Mouse (Mus musculus): ENCODE measurements around the gene Epha7. TPM values are rescaled to one million over a fixed set of nuclear protein-coding genes. Genes with fewer than 3 reads are reported as not detected.

The Epha7 gene
- polyA plus RNA-seq, 1 experiment from 2014 or later: 1.7 TPM

DNA sequence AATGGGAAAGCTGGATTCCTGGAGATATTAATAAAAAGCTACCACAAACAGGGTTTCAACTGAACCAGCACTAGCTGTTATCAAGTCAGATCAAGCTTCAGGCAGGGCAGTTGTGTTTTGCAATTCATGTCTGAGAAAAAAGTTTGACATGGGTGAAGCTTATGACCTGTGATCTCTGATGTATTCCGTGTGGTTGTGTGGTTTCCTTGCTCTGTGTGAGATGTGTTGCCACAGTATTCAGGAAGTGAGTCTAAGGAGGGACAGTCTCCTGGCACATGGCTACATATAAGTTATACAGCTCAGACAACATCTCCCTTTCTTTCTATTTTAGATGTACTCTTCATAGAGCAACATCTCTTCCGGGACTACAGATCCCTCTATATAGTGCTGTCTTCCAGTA, 99.1 kb downstream of the Epha7 start:
- no peaks in the 10 kb centered on the region for H3K27me3 ChIP-seq (ENCODE audit: control insufficient read depth, insufficient read depth, low read depth, low read length)
- ATAC-seq (ENCODE audit: low read depth): no peak
- no peaks in the 10 kb centered on the region for H3K9me3 ChIP-seq (replicated peaks; ENCODE audit: control insufficient read depth, low read length)
- H3K4me3 ChIP-seq (ENCODE audit: low read depth, low read length): no peak overlapping the region
- H3K4me2 ChIP-seq (ENCODE audit: low read depth, low read length): no peak overlapping the region
- no peak overlapping the region for H3K9ac ChIP-seq (ENCODE audit: low read depth, low read length)
- 21% methylated on average over 2 of the region's 2 CpGs for WGBS (ENCODE audit: insufficient replicate concordance)
- no peaks in the 10 kb centered on the region for H3K36me3 ChIP-seq (ENCODE audit: control insufficient read depth, insufficient read depth)
- H3K27ac ChIP-seq (ENCODE audit: low read length): no peak overlapping the region
- no peaks in the 10 kb centered on the region for H3K4me1 ChIP-seq (ENCODE audit: control insufficient read depth, low read depth, low read length)

DNA sequence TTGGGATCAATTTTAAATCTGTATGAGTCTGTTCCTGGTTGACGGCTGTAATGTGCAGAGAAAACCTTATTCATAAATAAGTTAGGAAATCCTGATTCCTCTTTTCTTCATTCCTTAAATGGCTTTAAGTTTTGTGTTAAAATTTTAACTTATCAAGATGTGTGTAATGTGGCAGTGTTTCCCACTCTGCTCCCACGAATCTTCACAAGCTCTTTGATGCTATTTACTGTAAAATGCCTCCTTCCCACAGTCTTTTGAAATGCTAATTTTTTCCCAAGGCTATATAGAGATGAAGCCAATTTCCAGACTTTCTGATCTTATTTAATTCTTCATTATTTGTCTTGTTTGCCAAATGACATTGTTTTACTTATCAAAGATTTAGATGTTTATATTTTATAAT, 100.7 kb downstream of the Epha7 start:
- 51% methylated on average over 2 of the region's 2 CpGs for WGBS (ENCODE audit: insufficient replicate concordance)
- no peak for ATAC-seq (ENCODE audit: low read depth)

DNA sequence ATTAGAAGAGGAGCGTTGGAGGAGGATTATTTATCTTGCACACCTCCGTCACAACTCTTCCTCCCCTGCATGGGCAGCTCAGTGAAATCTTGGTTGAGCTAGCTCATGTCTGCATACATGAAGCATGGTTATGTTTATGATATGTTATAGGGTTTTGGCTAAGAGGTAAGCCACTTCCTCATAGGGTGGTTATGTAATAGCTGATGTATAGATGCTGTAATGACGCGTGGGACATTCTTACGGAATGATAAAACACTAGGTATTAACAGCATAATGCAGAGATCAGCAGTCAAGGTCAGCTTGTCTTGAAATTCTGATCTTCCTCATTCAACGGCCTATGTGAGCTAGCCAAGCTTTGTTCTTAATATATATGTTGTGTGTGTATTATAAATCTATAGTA, 107.7 kb downstream of the Epha7 start:
- H3K9me3 ChIP-seq (replicated peaks; ENCODE audit: control insufficient read depth, low read length): no peaks in the 10 kb centered on the region
- no peaks in the 10 kb centered on the region for H3K4me1 ChIP-seq (ENCODE audit: control insufficient read depth, low read depth, low read length)
- no peak overlapping the region for H3K4me3 ChIP-seq (ENCODE audit: low read depth, low read length)
- H3K9ac ChIP-seq (ENCODE audit: low read depth, low read length): no peak overlapping the region
- H3K27me3 ChIP-seq (ENCODE audit: control insufficient read depth, insufficient read depth, low read depth, low read length): no peaks in the 10 kb centered on the region
- no peak overlapping the region for H3K4me2 ChIP-seq (ENCODE audit: low read depth, low read length)
- no peaks in the 10 kb centered on the region for H3K36me3 ChIP-seq (ENCODE audit: control insufficient read depth, insufficient read depth)
- WGBS (ENCODE audit: insufficient replicate concordance): 58% methylated on average over 6 of the region's 6 CpGs
- no peak overlapping the region for H3K27ac ChIP-seq (ENCODE audit: low read length)
- no peak for ATAC-seq (ENCODE audit: low read depth)

More for the DNA sequence above, 100.7 kb downstream of the Epha7 start:
- Histone ChIP-seq H3K4me2 (ENCODE audit: low read depth, low read length) (no peak overlapping the region), H3K9ac (ENCODE audit: low read depth, low read length) (no peak overlapping the region), H3K9me3 (replicated peaks; ENCODE audit: control insufficient read depth, low read length) (no peaks in the 10 kb centered on the region), H3K27ac (ENCODE audit: low read length) (no peak overlapping the region), H3K36me3 (ENCODE audit: control insufficient read depth, insufficient read depth) (no peaks in the 10 kb centered on the region), H3K27me3 (ENCODE audit: control insufficient read depth, insufficient read depth, low read depth, low read length) (no peaks in the 10 kb centered on the region), H3K4me1 (ENCODE audit: control insufficient read depth, low read depth, low read length) (no peaks in the 10 kb centered on the region), H3K4me3 (ENCODE audit: low read depth, low read length) (no peak overlapping the region)

DNA sequence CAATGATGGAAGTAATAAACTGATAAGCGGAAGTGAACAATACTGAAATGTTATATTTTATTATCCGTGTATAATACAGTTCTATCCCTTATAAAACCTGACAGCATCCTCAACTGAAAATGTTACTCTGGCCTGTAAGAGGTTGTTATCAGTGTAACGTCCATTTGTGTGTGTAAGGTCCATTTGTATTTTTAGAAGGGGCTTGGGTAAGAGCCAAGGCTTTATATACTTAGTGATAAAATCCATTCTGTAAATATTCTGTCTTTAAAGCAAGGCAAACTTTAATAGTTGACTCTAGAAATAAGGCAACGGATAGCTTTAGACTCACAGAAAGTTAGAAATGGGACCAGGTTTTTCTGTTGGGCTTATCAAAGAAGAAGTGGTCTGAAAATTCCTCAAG, 113.1 kb downstream of the Epha7 start:
- WGBS (ENCODE audit: insufficient replicate concordance): 58% methylated on average over 4 of the region's 4 CpGs
- ATAC-seq (ENCODE audit: low read depth): no peak
- Histone ChIP-seq H3K27ac (ENCODE audit: low read length) (no peak overlapping the region), H3K4me2 (ENCODE audit: low read depth, low read length) (no peak overlapping the region), H3K27me3 (ENCODE audit: control insufficient read depth, insufficient read depth, low read depth, low read length) (no peaks in the 10 kb centered on the region), H3K4me1 (ENCODE audit: control insufficient read depth, low read depth, low read length) (no peaks in the 10 kb centered on the region), H3K36me3 (ENCODE audit: control insufficient read depth, insufficient read depth) (no peaks in the 10 kb centered on the region), H3K9me3 (replicated peaks; ENCODE audit: control insufficient read depth, low read length) (no peaks in the 10 kb centered on the region), H3K9ac (ENCODE audit: low read depth, low read length) (no peak overlapping the region), H3K4me3 (ENCODE audit: low read depth, low read length) (no peak overlapping the region)

DNA sequence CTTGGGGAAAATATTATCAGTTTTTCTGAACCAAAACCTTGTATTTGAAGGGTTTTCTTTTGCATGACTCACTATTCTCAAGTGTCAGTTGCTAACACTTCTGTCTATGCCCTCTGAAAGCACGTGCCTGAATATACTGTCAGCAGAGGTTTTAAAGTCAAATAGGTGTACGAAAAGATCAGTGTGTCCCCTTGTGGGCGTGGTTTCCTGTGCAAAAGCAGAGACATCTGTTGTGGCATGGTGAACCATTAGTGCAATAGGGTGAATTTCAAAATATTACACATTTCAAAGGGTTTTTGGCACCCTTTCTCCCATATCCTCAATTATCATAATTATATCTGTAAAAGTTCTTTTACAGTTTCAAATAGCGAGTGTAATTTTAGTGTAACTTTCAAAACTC, 120.5 kb downstream of the Epha7 start:
- Histone ChIP-seq H3K27ac (ENCODE audit: low read length) (no peak overlapping the region), H3K36me3 (ENCODE audit: control insufficient read depth, insufficient read depth) (no peaks in the 10 kb centered on the region), H3K9ac (ENCODE audit: low read depth, low read length) (no peak overlapping the region), H3K4me2 (ENCODE audit: low read depth, low read length) (no peak overlapping the region), H3K4me1 (ENCODE audit: control insufficient read depth, low read depth, low read length) (no peaks in the 10 kb centered on the region), H3K4me3 (ENCODE audit: low read depth, low read length) (no peak overlapping the region), H3K9me3 (replicated peaks; ENCODE audit: control insufficient read depth, low read length) (no peaks in the 10 kb centered on the region), H3K27me3 (ENCODE audit: control insufficient read depth, insufficient read depth, low read depth, low read length) (no peaks in the 10 kb centered on the region)
- 48% methylated on average over 4 of the region's 4 CpGs for WGBS (ENCODE audit: insufficient replicate concordance)
- no peak for ATAC-seq (ENCODE audit: low read depth)

DNA sequence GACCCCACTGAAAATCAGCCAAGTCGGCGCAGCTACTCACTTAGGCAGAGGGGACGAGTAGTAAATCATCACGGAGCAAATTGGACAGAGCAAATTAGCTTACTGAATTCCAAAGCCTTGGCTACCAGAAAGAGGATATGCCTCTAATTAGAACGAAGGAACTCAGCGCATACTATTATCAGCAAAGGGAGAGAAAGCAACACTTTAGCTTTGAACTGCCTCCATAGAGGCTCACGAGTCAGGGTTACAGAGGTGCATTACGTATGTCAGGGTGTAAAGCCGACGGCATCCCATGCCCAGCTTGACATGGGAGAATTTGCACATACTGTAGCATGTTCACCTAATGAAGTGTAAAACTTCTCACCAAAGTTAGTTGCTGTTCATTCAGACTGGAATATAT, 121.9 kb downstream of the Epha7 start:
- WGBS (ENCODE audit: insufficient replicate concordance): 77% methylated on average over 10 of the region's 10 CpGs
- Histone ChIP-seq H3K27me3 (ENCODE audit: control insufficient read depth, insufficient read depth, low read depth, low read length) (no peaks in the 10 kb centered on the region), H3K36me3 (ENCODE audit: control insufficient read depth, insufficient read depth) (no peaks in the 10 kb centered on the region), H3K9ac (ENCODE audit: low read depth, low read length) (no peak overlapping the region), H3K4me1 (ENCODE audit: control insufficient read depth, low read depth, low read length) (no peaks in the 10 kb centered on the region), H3K4me3 (ENCODE audit: low read depth, low read length) (no peak overlapping the region), H3K9me3 (replicated peaks; ENCODE audit: control insufficient read depth, low read length) (no peaks in the 10 kb centered on the region), H3K27ac (ENCODE audit: low read length) (no peak overlapping the region), H3K4me2 (ENCODE audit: low read depth, low read length) (no peak overlapping the region)
- ATAC-seq (ENCODE audit: low read depth): no peak

DNA sequence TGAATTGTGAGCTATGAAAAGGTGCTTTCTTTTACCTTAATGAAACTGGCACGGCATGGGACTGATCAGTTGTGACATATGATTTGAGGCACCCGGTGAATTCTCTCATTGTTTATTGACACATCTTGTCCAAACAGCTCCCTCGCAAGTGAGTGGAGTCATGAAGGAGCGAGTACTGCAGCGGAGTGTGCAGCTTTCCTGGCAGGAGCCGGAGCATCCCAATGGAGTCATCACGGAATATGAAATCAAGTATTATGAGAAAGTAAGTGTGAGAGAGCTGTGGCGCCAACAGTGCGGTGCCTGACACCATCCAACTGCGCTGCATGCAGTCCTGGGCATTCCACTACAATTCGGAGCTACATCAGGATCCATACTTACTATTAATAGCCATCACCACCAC, 122.6 kb downstream of the Epha7 start:
- WGBS (ENCODE audit: insufficient replicate concordance): 76% methylated on average over 11 of the region's 11 CpGs
- no peaks in the 10 kb centered on the region for H3K27me3 ChIP-seq (ENCODE audit: control insufficient read depth, insufficient read depth, low read depth, low read length)
- no peak overlapping the region for H3K27ac ChIP-seq (ENCODE audit: low read length)
- H3K4me1 ChIP-seq (ENCODE audit: control insufficient read depth, low read depth, low read length): no peaks in the 10 kb centered on the region
- H3K9ac ChIP-seq (ENCODE audit: low read depth, low read length): no peak overlapping the region
- no peaks in the 10 kb centered on the region for H3K36me3 ChIP-seq (ENCODE audit: control insufficient read depth, insufficient read depth)
- no peak for ATAC-seq (ENCODE audit: low read depth)
- no peak overlapping the region for H3K4me3 ChIP-seq (ENCODE audit: low read depth, low read length)
- H3K9me3 ChIP-seq (replicated peaks; ENCODE audit: control insufficient read depth, low read length): no peaks in the 10 kb centered on the region
- H3K4me2 ChIP-seq (ENCODE audit: low read depth, low read length): no peak overlapping the region

DNA sequence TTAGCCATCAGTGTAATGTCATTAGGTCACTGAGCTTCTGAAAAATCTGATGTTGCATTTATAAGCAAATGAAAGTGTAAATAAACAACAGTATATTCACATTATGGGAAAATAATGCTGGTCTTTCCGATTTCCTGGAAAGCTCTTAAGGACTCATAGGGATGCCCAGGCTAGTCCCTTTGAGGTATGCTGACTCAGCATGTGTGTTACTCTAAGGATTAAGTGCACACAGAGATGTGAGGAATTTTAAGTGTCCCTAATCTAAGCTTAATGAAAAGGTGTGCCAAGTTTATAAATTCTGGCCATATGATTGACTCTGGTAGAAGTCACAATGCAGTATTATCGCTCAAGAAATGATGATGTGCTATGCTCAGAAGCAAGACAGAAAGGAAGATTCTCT, 127.8 kb downstream of the Epha7 start:
- no peaks in the 10 kb centered on the region for H3K9me3 ChIP-seq (replicated peaks; ENCODE audit: control insufficient read depth, low read length)
- H3K27me3 ChIP-seq (ENCODE audit: control insufficient read depth, insufficient read depth, low read depth, low read length): no peaks in the 10 kb centered on the region
- ATAC-seq (ENCODE audit: low read depth): no peak
- 74% methylated on average over 2 of the region's 2 CpGs for WGBS (ENCODE audit: insufficient replicate concordance)
- H3K9ac ChIP-seq (ENCODE audit: low read depth, low read length): no peak overlapping the region
- no peaks in the 10 kb centered on the region for H3K4me1 ChIP-seq (ENCODE audit: control insufficient read depth, low read depth, low read length)
- no peak overlapping the region for H3K27ac ChIP-seq (ENCODE audit: low read length)
- H3K4me2 ChIP-seq (ENCODE audit: low read depth, low read length): no peak overlapping the region
- no peak overlapping the region for H3K4me3 ChIP-seq (ENCODE audit: low read depth, low read length)
- H3K36me3 ChIP-seq (ENCODE audit: control insufficient read depth, insufficient read depth): no peaks in the 10 kb centered on the region

DNA sequence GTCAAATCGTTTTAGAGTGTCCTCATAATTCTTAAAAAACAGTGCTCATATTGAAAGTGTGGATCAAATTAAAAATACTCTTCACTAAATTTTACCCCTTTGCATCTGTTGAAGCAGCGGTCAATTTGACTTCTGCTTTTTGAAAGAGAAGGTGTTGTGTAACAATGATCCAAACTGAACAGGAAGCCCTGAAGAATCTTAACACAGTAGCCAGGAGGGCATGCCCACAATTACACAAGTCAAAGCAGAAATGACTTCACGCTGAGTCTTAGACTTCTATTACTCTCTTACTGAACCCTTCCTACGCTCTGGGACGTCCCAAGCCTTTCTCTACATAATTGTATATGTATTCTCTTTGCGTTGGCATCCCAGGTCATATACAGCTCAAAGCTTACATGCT, 131.3 kb downstream of the Epha7 start:
- H3K9ac ChIP-seq (ENCODE audit: low read depth, low read length): no peak overlapping the region
- no peaks in the 10 kb centered on the region for H3K9me3 ChIP-seq (replicated peaks; ENCODE audit: control insufficient read depth, low read length)
- 26% methylated on average over 6 of the region's 6 CpGs for WGBS (ENCODE audit: insufficient replicate concordance)
- no peaks in the 10 kb centered on the region for H3K27me3 ChIP-seq (ENCODE audit: control insufficient read depth, insufficient read depth, low read depth, low read length)
- no peak overlapping the region for H3K27ac ChIP-seq (ENCODE audit: low read length)
- H3K4me3 ChIP-seq (ENCODE audit: low read depth, low read length): no peak overlapping the region
- no peaks in the 10 kb centered on the region for H3K36me3 ChIP-seq (ENCODE audit: control insufficient read depth, insufficient read depth)
- no peak overlapping the region for H3K4me2 ChIP-seq (ENCODE audit: low read depth, low read length)
- H3K4me1 ChIP-seq (ENCODE audit: control insufficient read depth, low read depth, low read length): no peaks in the 10 kb centered on the region
- ATAC-seq (ENCODE audit: low read depth): peak; percentile 60; the same call in 1 of the 2 replicates

Measured in liver, embryonic 16.5 days (tissue).